In the genomic region with DNA sequence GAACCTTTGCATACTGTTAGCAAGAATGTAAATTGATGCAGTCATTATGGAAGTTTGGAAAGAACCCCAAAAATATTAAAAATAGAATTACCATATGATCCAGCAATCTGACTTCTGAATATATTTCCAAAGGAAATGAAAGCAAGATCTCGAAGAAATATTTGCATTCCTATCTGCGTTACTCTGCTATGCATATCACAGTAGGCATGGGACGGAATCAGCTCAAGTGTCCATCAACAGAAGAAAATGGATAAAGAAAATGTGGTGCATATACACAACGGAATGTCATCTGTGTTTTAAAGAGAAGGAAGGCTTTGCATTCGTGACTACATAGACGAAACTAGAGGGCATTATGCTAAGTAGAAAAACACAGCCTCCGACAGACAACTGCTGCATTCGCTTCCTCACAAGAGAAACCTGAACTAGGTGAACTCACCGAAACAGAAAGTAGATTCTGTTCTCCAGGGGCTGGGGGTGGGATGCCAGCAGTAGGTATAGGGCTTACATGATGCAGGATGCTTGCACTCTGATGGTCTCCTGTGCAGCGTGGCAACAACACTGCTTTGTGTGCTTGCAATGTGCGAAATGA, we compare ENCODE assay signal across 1 mouse cellular context.
TF ChIP-seq lines count a peak whose summit lies in the region.

No protein-coding gene starts in this region.

TF ChIP-seq in CH12.LX, 34 proteins besides CTCF, POLR2A, EP300 and RAD21 (continued from another document):
- TF ChIP-seq BHLHE40 (IDR thresholded peaks at IDR 0.05; ENCODE audit: low read depth, low read length) = 0 out of 2 replicates have a peak, but pooled peaks have one; percentile 6
- no peak for TF ChIP-seq JUN (IDR thresholded peaks at IDR 0.05; ENCODE audit: insufficient read depth, low read depth, low read length)
